Mouse (Mus musculus) CD4-positive, CD25-positive, alpha-beta regulatory T cell, adult 2 months (primary cell): Measurements from ENCODE around the gene Fam3b.
A peak's percentile ranks its signal among the peaks of the same experiment; 100 is the strongest.

Experiments
- DNase-seq: peaks from one replicate; pipeline ENCODE4 v3.0.0-alpha.2; 2012; ENCODE audit warnings: low read depth, low spot score

Fam3b gene

DNA sequence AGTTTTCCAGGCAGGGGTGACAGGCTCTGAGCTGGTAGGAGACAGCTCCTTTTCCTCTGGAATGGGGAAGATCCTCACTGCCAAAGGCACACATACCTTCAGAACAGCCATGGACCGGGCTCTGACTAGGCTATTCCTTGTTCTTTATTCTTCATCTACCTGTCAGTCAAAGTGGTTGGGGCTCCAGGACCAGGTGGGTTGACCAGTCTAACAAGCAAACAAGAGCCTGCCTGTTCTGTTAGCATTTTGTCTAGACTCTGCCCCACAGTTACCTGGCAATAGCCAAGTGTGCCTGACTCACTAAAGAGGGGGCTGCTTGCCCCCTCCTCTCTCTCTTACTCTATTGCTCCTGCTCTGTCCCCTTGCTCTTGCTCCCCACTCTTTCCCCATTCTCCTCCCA lies 22.2 kb downstream of the Fam3b start:
- DNase-seq = no peak

GRCm38 (mm10) chr16:97478655-97479054 lies 36.0 kb downstream of the Fam3b start:
- DNase-seq = peak; percentile 28

GRCm38 (mm10) chr16:97476524-97476923 lies 38.1 kb downstream of the Fam3b start:
- DNase-seq = no peak

GRCm38 (mm10) chr16:97475581-97475980 lies 39.0 kb downstream of the Fam3b start:
- no peak for DNase-seq

DNA sequence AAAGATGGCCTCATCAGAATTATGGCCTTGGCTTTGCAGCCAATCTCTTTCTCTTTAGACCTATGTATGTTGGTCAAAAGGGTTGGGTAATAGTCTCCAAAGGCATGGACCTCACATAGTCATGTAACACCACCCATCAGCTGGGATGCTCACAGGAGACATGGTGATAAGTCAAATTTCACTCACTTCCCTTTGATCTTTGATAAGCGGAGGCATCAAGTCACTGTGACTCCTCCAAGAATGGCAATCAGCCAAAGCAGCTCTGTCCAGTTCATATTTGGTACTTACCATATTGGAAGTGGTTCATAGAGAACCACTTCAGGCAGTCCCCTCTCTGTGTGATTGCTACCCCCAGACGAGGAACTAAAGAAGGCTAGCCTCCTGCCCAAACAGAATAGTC lies 39.9 kb downstream of the Fam3b start:
- no peak for DNase-seq

GRCm38 (mm10) chr16:97467993-97468791 lies 46.4 kb downstream of the Fam3b start:
- DNase-seq = no peak

- no peak for DNase-seq
These were observed 47.1 kb downstream of the Fam3b start for GRCm38 (mm10) chr16:97467472-97467871.

DNA sequence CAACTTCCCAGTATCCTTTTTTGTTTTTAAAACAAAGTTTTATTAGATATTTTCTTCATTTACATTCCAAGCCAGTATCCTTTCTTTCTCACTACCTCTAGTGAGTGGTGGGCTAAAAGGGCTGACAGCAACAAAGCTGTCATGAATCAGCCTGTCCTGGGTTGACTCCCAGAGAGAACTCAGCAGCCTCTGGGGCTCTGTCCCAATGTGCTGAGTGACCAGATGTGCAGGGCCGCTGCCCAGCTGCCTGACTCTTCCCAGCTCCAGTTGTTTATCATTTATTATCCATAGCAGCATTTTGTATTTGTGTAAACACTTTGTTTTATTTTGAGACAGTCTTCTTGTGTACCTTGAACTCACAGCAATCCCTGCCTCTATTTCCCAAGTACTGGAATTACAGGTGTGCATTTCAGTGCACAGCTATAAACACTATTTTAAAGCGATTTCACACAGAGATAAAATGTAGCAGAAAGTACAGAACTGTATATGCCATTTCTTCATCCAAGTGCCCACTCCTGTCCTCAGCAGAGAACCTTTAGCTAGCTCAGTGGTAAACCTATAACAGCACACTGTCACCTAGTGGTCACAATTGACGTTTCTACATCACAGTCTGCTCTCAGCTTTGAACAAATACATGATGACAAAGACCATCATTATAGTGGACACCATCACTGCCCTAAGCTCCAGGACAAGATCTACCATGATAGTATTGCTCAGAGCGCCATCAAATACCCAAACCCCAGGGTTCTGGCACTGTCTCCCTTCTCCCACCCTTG lies 48.2 kb downstream of the Fam3b start:
- peak; percentile 52 for DNase-seq

DNA sequence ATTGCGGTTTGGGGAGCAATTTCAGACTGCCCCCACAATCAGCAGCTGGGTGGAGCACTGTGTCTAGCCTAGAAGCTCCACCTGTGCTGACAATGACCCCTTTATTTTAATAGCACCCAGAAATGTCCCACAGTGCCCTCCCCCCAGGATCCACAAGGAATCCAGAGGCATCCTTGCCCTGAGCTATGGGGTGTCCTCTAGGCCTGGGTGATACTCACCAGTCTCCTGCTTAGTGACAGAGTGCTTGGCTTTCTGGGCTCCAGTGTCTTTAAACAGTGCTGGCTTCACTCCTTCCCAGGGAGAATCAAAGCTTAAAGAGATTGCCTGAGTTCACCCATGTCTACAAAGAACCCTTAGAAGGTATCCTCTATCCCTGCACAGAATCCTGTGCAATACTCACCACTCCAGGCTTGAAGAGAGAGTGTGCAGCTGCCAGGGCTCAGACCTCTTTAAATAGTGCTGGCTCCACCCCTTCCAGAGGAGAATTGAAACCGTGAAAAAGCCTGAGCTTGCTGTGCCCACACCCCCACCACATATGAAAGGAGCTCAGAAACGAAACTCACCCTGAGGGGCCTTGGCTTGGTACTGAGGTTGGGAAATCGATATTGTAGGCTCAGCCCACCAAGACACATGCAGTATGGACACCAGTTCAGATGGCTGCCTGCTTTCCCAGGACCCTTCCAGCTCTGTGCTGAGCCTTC lies 52.0 kb downstream of the Fam3b start, which contains the start of gene Mx1:
Mx1 (minus strand) TSS at position 427 of the 701 bp plus-strand sequence.
- DNase-seq = peak; percentile 60

DNA sequence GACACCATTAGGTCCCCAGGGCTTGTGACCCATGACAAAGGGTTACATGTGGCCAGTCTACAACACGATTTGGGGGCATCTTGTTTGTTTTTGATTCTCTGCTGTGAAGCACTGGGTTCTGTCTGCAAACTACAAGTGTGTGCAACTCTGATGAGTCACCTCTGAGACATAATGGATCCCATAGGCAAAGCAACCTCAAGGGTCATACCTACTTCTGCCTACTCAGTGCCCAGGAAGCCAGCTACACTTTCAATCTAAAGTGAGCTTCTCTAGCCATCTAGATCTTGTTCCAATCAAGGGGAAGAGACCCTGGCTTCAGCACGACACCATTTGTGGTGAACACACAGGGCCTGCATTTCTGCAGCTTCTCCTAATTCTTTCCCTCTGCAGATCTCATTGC lies 53.3 kb downstream of the Fam3b start:
- DNase-seq = no peak

DNA sequence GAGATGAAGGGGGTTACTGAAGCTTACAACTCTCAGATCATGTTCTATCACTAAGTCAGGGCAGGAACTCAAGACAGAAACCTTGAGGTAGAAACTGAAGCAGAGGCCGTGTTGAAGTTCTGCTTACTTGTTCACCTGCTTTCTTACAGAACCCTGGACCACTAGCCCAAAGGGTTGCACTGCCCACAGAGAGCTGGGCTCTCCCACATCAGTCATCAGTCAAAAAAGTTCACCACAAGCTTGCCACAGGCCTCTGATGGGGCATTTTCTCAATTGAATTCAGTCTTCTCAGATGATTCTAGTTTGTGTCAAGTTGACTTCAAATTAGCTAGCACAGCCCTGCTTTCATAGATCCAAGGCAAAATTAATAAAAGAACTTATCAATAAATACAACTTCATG lies 54.8 kb downstream of the Fam3b start:
- DNase-seq = no peak

DNA sequence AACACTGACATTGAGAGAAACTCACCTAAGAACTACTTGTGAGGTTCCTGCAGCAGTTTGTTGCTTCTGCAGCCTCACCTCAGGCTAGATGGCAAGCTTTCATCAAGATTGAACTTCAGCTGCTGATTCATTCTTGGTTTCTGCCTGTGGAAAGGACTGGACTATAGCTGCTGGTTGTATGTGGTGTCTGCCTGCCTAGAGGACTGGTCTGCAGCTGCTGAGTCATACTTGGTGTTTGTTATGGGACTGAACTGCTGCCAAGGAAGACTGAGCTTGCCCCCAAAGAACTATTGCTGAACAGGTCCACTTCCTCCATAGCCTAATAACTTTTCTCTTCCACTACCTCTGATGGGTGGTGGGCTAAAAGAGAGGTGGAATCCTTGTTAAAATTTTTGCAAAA lies 67.2 kb downstream of the Fam3b start:
- DNase-seq = no peak

DNA sequence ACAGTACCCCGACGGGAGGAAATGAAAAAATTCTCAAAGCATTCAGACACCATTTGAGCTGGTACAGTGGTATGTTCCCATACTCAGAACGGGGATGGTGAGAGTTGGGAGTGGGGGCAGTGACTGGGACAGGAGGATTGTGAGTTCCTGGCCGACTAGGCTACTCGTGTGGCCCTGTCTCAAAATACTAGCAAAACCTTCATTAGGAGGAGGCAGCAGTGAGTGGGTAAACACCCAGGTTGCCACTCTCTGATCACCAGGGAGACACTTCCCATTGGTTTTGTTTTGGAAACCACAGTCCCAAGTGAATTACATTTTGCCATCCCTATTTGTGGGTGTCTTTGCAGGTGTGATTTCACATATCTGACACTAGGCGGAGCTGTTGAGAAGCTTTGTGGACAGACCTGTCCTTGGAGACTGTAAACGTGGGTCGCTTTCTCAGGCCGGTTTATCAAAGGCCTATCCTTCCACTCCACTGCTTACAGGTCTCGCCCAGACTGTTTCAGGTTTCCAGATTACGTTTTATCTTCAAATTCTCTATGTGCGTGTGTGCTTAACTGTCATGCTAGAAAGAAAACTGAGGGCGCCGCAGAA lies 70.8 kb downstream of the Fam3b start:
- DNase-seq = peak; percentile 79

GRCm38 (mm10) chr16:97441967-97442366 lies 72.6 kb downstream of the Fam3b start:
- DNase-seq = no peak

DNA sequence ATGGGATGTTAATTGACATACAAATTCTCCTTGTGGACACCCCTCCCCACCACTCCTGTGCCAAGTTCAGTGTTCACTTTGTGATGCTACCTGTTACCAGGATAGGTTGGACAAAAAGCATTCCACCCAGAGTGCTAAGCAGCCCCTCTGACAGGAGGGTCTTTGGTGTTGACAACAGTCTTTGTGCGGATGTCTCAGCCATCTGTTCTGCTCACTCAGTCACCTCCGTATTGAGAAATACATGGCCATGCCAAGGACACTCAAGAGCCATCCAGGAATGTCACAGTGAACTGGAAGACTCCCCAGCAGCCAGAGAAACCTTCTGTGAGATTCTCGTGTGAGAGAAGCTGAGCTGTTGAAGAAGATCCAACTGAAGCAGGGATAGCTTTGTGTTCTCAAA lies 76.4 kb downstream of the Fam3b start:
- DNase-seq = no peak

GRCm38 (mm10) chr16:97437448-97438056 lies 77.1 kb downstream of the Fam3b start:
- DNase-seq = no peak

- no peak for DNase-seq
These were observed 80.4 kb downstream of the Fam3b start for GRCm38 (mm10) chr16:97434206-97434605.

- DNase-seq = no peak
These were observed 83.3 kb downstream of the Fam3b start for GRCm38 (mm10) chr16:97431328-97431727.

- DNase-seq = no peak
These were observed 84.5 kb downstream of the Fam3b start for GRCm38 (mm10) chr16:97430091-97430490.

GRCm38 (mm10) chr16:97428026-97428425 lies 86.6 kb downstream of the Fam3b start:
- DNase-seq = no peak

GRCm38 (mm10) chr16:97423627-97424026 lies 91.0 kb downstream of the Fam3b start:
- no peak for DNase-seq
